Mouse (Mus musculus): ENCODE results near the gene Rae1.

DNA sequence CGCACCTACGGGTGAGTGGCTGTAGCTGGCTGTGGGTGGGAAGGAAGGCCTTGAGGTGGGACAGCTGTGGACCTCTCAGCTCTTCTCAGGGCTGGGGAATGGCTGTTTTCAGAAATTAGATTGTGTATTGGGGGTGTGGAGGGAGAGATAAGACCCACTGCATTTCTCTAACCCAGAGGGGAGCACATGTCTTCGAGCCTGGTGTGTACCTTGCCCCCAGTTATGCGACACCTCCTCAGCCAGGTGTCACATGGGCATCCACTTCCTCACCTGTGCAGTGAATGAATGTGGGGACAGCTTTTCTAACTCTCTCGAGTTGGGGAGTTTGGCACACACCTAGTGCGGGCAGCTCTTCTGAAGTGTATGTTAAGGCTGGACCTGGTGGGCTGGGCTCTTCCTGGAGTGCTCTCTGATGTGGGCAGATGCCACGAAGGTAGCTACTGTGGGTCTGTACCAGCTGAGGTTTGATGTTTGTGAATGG, 23.5 kb downstream of the Rae1 start:
- TF ChIP-seq CTCF (IDR thresholded peaks at IDR 0.05; ENCODE audit: low read depth) (no peak), EP300 (IDR thresholded peaks at IDR 0.05; ENCODE audit: low read depth) (peak; percentile 11; the same call in 1 of the 2 replicates)

Data from liver, embryonic 14.5 days (tissue).